Mouse (Mus musculus) ovary, postnatal 10 days (tissue): ENCODE results near the gene Scamp3.
"Not testable (repeated sequence)": the region's sequence is repeated elsewhere in the genome, so short reads cannot be mapped to it uniquely, and the experiment has no call there.

Source experiments
- DNase-seq: peaks from one replicate; pipeline ENCODE4 v3.0.0; 2022; ENCODE audit warnings: low spot score

Gene Scamp3

GRCm38 (mm10) chr3:89177242-89178106 lies at the start of gene Scamp3:
Scamp3 (plus strand) TSS chr3:89177473.
- DNase-seq: peak; percentile 70

- no peak for DNase-seq
Measured at GRCm38 (mm10) chr3:89129908-89130307, 47.4 kb upstream of the Scamp3 start.

GRCm38 (mm10) chr3:89131816-89132215 lies 45.5 kb upstream of the Scamp3 start:
- no peak for DNase-seq

- DNase-seq: no peak
Measured at GRCm38 (mm10) chr3:89132285-89133062, 44.8 kb upstream of the Scamp3 start.

- no peak for DNase-seq
Measured at GRCm38 (mm10) chr3:89133063-89133450, 44.2 kb upstream of the Scamp3 start.

GRCm38 (mm10) chr3:89133752-89134151 lies 43.5 kb upstream of the Scamp3 start:
- DNase-seq: no peak

GRCm38 (mm10) chr3:89135958-89136357 lies 41.3 kb upstream of the Scamp3 start, which contains the start of gene Pklr:
Pklr (plus strand) TSS chr3:89136142.
- DNase-seq: no peak

- DNase-seq: no peak
Measured at GRCm38 (mm10) chr3:89136365-89136764, 40.9 kb upstream of the Scamp3 start.

- no peak for DNase-seq
Measured at GRCm38 (mm10) chr3:89144821-89145220, 32.5 kb upstream of the Scamp3 start.

GRCm38 (mm10) chr3:89145566-89145965 lies 31.7 kb upstream of the Scamp3 start:
- DNase-seq: no peak

GRCm38 (mm10) chr3:89147101-89147978 lies 29.9 kb upstream of the Scamp3 start:
- no peak for DNase-seq

- DNase-seq: no peak
Measured at GRCm38 (mm10) chr3:89147979-89148311, 29.3 kb upstream of the Scamp3 start.

- no peak for DNase-seq
Measured at GRCm38 (mm10) chr3:89148567-89148966, 28.7 kb upstream of the Scamp3 start.

- no peak for DNase-seq
Measured at GRCm38 (mm10) chr3:89152084-89152835, 25.0 kb upstream of the Scamp3 start.

- no peak for DNase-seq
Measured at GRCm38 (mm10) chr3:89156951-89157350, 20.3 kb upstream of the Scamp3 start.

- DNase-seq: no peak
Measured at GRCm38 (mm10) chr3:89158651-89159050, 18.6 kb upstream of the Scamp3 start.

GRCm38 (mm10) chr3:89159211-89159610 lies 18.1 kb upstream of the Scamp3 start:
- DNase-seq: peak; percentile 56

- DNase-seq: no peak
Measured at GRCm38 (mm10) chr3:89159616-89160344, 17.5 kb upstream of the Scamp3 start, which contains the start of gene Hcn3. Hcn3 (minus strand) TSS chr3:89160196.

- not testable (repeated sequence) for DNase-seq
Measured at GRCm38 (mm10) chr3:89161207-89161606, 16.1 kb upstream of the Scamp3 start.

- no peak for DNase-seq
Measured at GRCm38 (mm10) chr3:89161786-89162185, 15.5 kb upstream of the Scamp3 start.

GRCm38 (mm10) chr3:89163123-89163522 lies 14.2 kb upstream of the Scamp3 start:
- DNase-seq: no peak
